Comparison of ENCODE assay signal across 25 mouse cellular contexts in the genomic region with DNA sequence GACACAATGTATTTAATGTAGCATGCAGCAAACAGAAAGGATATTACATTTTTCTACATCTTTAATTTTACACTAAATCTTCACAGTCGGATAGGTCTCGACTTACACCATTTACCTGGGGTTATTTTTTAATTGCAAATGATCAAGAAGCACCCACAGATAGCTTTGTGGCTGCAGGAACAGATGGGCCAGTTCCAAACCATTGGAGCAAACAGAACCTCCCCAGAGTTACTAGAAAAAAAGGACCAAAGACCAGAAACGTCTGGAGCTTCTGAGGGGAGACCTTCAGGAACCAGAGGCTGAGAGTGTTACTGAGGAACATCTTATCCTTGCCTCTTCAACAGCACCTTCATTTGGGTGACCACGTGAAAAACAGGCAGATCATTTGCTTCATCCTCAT.
DNase-seq lines count a peak whose midpoint lies in the region; ATAC-seq and TF ChIP-seq lines count a peak whose summit lies in the region.
"Had no signal": no experiment of that assay in that cellular context is flagged by ENCODE, and none has a peak within 500 bp of the region (broad histone marks: within the 10 kb centered on the region; RNA-seq: fewer than 3 reads in every experiment).

No protein-coding gene starts in this region.

- no peaks in the 10 kb centered on the region for H3K27me3 ChIP-seq in kidney, embryonic 16.5 days (ENCODE audit: insufficient read depth, low read length)
- H3K27me3 ChIP-seq: embryonic facial prominence, embryonic 12.5 days; embryonic facial prominence, embryonic 15.5 days; heart, embryonic 13.5 days had no signal

- no peak for TF ChIP-seq CTCF in layer of hippocampus, adult 2 months (conservative IDR thresholded peaks at IDR 0.05)

- peaks cover 12% of the 10 kb centered on the region; the same call in 1 of the 2 replicates for H3K4me1 ChIP-seq in kidney, embryonic 16.5 days (ENCODE audit: insufficient read depth, low read length)
- H3K4me1 ChIP-seq: embryonic facial prominence, embryonic 15.5 days had no signal

- DNase-seq in heart, adult 11 months, result peak; percentile 27
- no peak for DNase-seq in heart, adult 18-20 months
- peak; percentile 21 to 37 for DNase-seq in kidney, adult 8-10 months
- no peak for DNase-seq in layer of hippocampus, adult 2 months (ENCODE audit: low spot score in 2 of 2)
- no peak for DNase-seq in layer of hippocampus, adult 18-20 months (ENCODE audit: low spot score in 2 of 2)
- DNase-seq: adrenal gland, adult 8-10 months; adrenal gland, postnatal 36 days; cerebellum, adult 18-20 months; cerebellum, adult 9-10 months; cerebellum, postnatal 14 days; forebrain, postnatal 0 days; gastrocnemius, adult 2 months; gastrocnemius, postnatal 14 days; heart, adult 2 months; heart, postnatal 14 days; heart, postnatal 4 days had no signal

- no peaks in the 10 kb centered on the region for H3K36me3 ChIP-seq in kidney, embryonic 16.5 days (ENCODE audit: insufficient read depth, low read length)
- H3K36me3 ChIP-seq: embryonic facial prominence, embryonic 12.5 days; embryonic facial prominence, embryonic 15.5 days; heart, embryonic 10.5 days; heart, embryonic 13.5 days had no signal

- no peaks in the 10 kb centered on the region for H3K9me3 ChIP-seq in kidney, embryonic 16.5 days (ENCODE audit: low read length)
- H3K9me3 ChIP-seq: embryonic facial prominence, embryonic 12.5 days; embryonic facial prominence, embryonic 15.5 days; heart, embryonic 10.5 days; heart, embryonic 13.5 days had no signal

- H3K4me3 ChIP-seq in kidney, embryonic 16.5 days (ENCODE audit: low read length), result no peak overlapping the region
- H3K4me3 ChIP-seq in layer of hippocampus, adult 2 months, result no peak overlapping the region
- H3K4me3 ChIP-seq: embryonic facial prominence, embryonic 12.5 days; embryonic facial prominence, embryonic 15.5 days; gastrocnemius, adult 2 months; heart, adult 2 months; heart, embryonic 10.5 days; heart, embryonic 13.5 days had no signal

- no peak for ATAC-seq in kidney, embryonic 16.5 days (ENCODE audit: low FRiP score, low TSS enrichment)
- ATAC-seq: activated CD4-positive, CD25-positive, alpha-beta regulatory T cell, adult 4 months; forebrain, embryonic 14.5 days; forebrain, postnatal 0 days; hindbrain, postnatal 0 days had no signal

- H3K27ac ChIP-seq in kidney, embryonic 16.5 days (ENCODE audit: low read length), result no peak overlapping the region
- peak overlapping the region; percentile 85 for H3K27ac ChIP-seq in layer of hippocampus, adult 2 months
- H3K27ac ChIP-seq: embryonic facial prominence, embryonic 12.5 days; embryonic facial prominence, embryonic 15.5 days; gastrocnemius, adult 2 months; heart, adult 2 months; heart, embryonic 10.5 days; heart, embryonic 13.5 days; hindbrain, embryonic 14.5 days; hindbrain, postnatal 0 days had no signal

- H3K9ac ChIP-seq in kidney, embryonic 16.5 days (replicated peaks; ENCODE audit: low read length), result no peak overlapping the region
- H3K9ac ChIP-seq: embryonic facial prominence, embryonic 12.5 days; embryonic facial prominence, embryonic 15.5 days; forebrain, postnatal 0 days; heart, embryonic 13.5 days; hindbrain, embryonic 14.5 days had no signal

- 57% methylated on average over 4 of the region's 4 CpGs for WGBS in kidney, embryonic 16.5 days

- no peak overlapping the region for H3K4me2 ChIP-seq in kidney, embryonic 16.5 days (replicated peaks; ENCODE audit: low read depth, low read length)
- H3K4me2 ChIP-seq: embryonic facial prominence, embryonic 12.5 days; embryonic facial prominence, embryonic 15.5 days; heart, embryonic 13.5 days; hindbrain, embryonic 14.5 days had no signal

Comparison
In these comparisons a context has a peak if more than half of its experiments do, and no peak if none do; other contexts are left out.
1. DNase-seq: peak in heart, adult 11 months (single experiment) and kidney, adult 8-10 months (2 of 2); none in heart, adult 18-20 months (0 of 2), layer of hippocampus, adult 2 months (0 of 2) and layer of hippocampus, adult 18-20 months (0 of 2).